1 mouse cellular context compared by ENCODE assay signal in the genomic region with DNA sequence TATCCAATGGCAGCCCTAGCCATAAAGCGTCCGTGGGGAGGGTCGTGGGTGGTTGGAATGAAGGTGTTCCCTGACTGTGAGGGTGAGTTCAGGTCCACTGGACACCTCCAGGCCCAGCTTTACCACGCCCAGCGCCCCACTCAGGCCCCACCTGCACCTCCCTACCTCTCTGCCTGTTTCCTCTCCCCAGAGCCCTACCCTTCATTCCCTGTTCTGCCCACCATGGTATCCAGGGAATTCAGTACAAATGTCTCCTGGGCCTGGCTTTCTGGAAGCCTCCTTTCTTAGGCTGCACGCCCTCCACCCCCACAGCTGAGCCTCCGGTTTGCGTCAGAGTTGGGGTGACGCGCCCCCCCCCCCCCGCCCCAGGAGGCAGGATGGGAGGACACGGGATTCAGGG.
TF ChIP-seq lines count a peak whose summit lies in the region.

No protein-coding gene starts in this region.

TF ChIP-seq in CH12.LX, 34 proteins besides CTCF, POLR2A, EP300 and RAD21 (continued from another document):
- TF ChIP-seq MEF2A (IDR thresholded peaks at IDR 0.05; ENCODE audit: borderline replicate concordance, low read depth, low read length) (no peak), BHLHE40 (IDR thresholded peaks at IDR 0.05; ENCODE audit: low read depth, low read length) (no peak)
